Mouse (Mus musculus) cerebellum, adult (tissue): Measurements from ENCODE around the gene Fndc7.
"Not testable (repeated sequence)": the region's sequence is repeated elsewhere in the genome, so short reads cannot be mapped to it uniquely, and the experiment has no call there.

Experiments
- ATAC-seq: cut with Nextera tagmentation; 2 replicates; pipeline ENCODE4 v1.9.2; 2017; ENCODE audit warnings: mild to moderate bottlenecking, moderate library complexity, mixed read lengths; ENCODE audit not compliant: insufficient number of reproducible peaks, low FRiP score, low TSS enrichment

The Fndc7 gene

DNA sequence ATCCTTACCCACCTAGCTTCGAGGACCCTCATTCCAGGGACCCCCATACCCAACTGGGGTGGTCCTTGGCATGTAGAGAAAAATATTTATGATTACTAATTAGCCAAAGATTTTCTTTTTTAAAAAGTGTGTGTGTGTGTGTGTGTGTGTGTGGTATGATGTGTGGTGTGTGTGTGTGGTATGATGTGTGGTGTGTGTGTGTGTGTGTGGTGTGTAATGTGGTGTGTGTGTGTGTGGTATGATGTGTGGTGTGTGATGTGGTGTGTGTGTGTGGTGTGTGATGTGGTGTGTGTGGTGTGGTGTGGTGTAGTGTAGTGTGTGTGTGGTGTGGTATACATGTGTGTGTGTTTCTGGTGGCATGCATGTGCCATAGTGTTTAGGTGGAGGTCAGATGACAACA lies 2.3 kb upstream of the Fndc7 start:
- ATAC-seq = no peak

DNA sequence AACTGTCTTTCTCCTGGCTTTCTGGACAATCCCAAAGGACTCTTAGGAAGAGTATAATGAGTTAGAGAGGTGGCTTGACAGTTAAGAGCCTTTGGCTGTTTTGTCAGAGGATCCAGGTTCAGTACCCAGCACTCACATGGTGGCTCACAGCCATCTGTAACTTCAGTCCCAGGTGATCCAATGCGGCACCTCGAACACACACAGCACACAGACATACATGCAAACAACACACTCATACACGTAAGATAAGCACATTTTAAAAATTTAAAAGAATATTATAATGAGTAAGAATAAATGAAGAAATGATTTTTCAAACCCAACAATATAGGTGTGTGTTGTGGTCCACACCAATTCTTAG lies 2.2 kb downstream of the Fndc7 start:
- ATAC-seq = no peak

DNA sequence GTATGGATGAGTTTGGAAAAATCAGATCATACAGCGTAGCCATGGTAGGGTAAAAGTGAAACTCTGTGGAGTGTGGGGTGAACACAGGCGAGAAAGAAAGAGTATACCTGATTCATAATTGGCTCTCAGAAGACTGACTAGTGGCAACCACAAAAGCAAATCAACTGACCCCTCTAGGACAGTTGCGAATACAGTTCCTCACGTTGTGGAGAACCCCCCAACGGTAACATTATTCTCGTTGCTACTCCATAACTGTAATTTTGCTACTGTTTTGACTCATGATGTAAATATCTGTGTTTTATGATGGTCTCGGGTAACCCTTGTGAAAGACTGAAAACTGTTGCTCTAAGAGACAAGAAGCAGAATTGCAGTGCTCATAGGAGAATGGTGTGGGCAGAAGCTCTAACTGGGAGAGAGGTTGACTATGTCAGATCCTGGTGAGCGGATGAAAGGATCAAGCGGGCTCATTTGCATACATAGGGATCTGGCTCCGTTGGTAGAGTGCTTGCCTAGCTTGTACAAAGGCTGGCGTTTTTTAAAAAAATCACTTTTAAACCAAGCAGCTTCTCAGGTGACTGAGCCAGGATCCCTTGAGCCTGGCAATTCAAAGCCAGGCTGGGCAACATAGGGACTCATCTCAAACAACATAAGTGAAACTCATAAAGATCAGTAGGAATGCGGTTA lies 2.7 kb downstream of the Fndc7 start:
- no peak for ATAC-seq

DNA sequence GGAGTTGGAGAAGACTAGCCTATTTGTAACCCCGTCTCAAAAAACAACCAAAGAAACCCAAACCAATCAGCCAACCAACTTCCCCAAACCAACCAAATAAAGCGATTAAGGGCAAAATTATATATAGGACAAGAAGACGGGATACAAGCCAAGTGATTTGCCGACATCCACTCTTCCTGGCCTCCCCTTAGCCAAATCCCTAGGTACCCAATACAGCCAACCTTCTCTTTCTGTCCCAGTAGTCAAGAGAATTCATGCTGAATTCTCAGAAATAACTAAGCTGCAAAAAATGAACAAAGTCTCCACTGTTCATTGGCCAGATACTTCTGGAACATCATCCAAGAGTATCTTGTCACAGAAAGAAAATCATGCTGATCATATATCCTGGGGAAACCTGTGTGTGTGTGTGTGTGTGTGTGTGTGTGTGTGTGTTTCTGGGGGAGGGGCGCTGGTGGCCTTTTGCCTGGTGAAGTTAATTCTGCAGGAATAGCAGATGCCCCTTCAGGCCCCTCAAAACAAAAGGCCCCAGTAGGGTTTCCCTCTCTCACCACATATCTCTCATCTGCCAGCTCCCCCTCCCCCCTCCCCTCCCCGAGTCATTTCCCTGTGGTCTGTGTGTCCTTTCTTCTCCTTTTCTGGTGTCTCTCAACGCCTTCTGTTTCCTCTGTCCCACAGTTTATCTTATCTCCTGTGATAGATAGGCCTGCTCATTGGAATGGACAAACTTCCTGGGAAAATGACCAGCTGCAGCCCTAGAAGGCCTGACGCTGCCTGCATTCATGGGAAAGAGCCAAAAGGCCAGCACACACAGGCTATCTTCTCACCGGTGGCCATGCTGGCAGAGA lies 3.9 kb downstream of the Fndc7 start:
- no peak for ATAC-seq

DNA sequence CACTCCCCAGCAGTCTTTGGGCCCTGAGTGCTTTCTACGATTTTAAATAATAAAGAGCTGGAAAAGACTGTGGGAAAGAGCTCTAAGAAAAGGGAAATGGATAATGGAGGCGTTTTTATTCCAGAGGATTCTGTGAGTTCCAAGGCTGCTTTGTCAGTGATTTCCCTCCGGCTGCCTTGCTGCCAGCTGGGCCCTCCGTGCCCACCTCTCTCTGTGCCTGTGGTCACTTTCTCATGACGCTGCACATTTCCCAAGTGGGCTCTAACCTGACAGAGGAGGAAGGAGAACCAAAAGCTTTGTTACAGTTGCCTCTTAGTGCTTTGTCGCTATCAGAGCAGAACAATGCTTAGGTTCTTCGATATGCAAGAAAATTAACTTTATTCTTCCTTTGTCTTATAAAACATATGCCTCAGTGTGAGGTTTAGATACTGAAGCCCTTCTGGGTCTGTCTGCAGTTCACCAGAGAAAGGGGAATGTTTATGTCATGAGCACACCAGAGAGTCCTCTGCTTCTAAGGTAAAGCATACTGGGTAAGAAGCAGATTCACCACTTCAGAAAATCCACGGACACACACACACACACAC lies 5.0 kb downstream of the Fndc7 start:
- no peak for ATAC-seq

DNA sequence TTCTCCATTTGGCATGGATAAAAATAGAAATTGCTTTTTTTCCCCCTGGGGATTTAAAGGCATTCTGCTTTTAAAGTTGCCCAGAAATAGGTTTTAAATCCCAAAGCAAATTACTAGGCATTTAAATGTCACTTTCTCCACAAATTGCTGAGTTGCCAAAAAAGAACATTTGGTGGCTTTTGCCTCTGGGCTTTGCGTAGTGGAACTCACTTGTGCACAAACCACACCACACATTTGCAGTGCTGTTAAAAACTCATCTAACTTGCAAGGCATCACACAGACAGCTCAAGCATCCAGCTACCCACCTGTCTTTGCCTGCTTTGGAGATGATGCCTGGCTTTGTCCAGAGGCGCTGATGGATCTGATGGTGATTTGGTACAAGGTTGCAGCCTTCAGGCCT lies 6.7 kb downstream of the Fndc7 start:
- no peak for ATAC-seq

DNA sequence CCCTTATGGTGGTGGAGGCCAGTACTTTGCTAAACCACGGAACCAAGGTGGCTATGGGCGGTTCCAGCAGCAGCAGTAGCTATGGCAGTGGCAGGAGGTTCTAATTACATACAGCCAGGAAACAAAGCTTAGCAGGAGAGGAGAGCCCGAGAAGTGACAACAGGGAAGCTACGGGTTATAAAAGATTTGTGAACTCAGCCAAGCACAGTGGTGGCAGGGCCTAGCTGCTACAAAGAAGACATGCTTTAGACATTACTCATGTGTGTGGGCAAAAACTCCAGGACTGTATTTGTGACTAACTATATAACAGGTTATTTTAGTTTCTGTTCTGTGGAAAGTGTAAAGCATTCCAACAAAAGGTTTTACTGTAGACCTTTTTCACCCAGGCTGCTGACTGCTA lies 7.9 kb downstream of the Fndc7 start:
- not testable (repeated sequence) for ATAC-seq

DNA sequence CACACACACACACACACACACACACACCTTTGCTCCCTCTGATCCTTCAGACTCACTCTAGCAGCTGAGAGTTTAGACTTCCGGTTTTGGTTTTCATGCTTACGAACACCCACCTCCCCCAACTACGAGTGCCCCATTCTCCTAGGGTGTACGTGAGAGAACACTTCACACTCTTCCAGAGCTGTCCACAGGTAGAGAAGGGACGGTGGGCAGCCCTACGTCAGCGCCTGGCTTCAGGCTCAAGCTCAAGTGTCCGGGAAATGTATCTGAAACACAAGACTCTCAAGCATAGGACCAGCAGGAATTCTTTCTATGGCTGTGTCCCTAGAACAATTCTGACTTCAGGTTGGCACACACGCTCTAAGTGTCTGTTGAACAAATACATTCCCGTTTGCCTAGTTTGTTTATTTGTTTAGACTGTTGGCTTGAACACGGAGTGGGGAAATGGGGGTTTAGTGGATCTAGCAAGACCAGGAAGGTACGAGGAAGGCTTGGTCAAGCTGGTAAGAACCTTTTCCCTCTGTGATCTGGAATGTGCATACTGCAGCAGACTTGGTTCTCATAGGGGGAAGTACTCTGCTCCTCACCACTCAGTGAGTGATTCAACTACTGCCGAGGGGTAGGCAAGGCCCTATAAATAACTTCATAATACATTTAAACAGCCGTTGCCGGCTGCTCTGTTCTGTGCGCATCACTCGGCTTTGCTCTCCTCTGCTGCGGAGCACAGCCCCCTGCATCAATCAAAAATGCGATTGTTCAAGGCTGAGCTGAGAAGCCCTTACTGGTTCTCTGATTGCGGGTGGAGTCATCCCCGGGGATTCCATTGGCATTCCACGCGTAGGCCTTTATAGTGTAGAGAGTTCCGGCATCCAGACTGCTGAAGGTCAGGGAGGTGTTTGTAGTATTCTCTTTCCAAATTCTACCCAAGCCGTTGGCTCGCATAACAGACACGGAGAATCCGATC lies 9.0 kb downstream of the Fndc7 start:
- ATAC-seq = no peak

DNA sequence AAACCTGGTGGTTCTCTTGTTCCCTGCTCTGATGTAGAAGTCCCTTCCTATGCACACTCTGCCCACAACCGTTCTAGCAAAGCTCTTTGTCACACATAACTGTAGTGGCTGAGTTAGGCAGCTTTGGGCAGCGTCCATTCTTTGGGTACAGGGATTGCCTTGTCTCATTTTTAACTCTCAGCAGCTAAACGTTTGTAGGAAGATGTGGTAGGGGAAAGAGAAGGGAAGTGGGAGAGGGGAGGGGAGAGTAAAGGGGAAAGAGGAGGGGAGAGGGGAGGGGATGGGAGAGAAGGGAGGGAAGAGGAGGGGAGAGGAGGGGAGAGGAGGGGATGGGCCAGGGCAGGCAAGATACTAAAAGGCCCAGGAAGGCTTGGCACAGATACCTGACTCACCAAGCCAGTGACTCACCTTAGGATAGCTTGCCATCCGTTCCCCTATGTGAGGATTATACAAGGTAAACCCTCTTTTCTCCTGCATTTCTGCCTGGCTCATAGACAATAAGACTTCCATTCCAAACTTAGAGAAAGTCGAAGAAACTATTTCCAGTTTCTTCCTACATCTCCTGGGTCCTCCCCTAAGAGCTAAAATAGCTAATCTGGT lies 9.9 kb downstream of the Fndc7 start:
- ATAC-seq = no peak

DNA sequence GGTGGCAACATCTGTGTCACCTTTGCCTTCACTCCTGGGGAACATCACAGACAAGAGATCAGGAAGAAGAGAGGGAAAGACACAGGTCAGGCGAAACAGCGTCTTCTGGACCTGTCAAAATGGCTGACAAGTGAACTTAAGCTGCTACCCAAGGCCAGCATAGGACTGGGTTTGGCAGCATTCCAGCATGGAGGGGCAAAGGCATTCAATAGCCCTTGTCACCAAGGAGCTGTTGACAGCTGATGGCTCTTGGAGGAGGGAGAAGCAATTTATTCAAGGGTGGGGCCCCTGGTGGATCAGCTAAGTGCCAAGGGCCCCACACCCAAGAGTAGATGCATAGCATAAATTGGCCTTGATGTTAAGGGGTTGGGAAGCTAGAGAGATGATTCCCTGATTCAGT lies 10.7 kb downstream of the Fndc7 start:
- no peak for ATAC-seq

DNA sequence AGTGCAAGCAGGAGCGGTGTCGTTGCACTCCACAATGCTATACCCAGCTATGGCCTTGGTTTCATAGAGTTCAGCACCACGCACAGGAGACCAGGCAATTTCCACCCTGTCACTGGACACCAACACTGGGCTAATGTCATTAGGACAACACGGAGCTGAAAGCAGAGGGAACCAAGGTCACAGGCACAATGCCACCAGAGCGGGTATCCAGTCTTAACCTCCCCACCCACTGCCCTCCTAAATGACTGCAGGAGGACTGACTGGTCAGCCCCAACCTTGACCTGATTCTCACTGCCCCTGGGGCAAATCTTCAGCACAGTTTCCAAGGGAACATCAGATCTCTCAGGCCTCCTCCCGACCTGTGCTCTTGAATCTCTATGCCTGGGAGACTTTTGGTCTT lies 19.2 kb downstream of the Fndc7 start:
- ATAC-seq = no peak

DNA sequence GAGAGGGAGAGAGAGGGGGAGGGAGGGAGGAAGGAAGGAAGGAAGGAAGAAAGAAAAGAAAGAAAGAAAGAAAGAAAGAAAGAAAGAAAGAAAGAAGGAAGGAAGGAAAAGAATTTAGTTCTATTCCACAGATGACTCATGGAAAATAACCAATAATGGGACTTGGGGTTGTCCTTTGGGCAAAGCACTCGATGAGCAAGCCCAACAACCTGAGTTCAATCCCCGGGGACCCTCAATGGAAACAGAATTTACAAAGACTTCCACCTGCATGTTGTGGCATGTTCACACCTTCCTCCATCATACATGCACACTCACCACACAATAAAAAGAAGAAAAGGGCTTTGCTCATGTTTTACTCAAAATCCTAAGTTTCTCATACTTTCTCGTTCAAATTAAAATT lies 22.4 kb downstream of the Fndc7 start:
- no peak for ATAC-seq

DNA sequence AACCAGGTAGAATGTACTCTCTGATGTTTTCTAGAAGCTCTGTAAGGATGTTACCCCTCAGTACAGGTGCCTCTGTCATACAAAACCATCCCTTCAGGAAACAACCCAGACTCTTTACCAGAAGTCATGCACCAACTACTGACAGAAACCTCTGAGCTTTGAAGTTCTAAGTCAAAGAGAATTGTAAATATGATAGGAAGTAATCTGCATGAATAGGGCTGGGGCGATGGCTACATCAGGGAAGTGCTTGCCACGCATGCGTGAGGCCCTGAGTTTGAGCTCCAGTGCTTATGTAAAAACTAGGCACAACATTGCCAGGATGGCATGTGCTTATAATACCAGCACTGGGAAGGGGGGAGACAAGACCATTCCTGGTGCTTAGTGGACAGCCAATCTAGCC lies 24.1 kb downstream of the Fndc7 start:
- ATAC-seq = no peak

DNA sequence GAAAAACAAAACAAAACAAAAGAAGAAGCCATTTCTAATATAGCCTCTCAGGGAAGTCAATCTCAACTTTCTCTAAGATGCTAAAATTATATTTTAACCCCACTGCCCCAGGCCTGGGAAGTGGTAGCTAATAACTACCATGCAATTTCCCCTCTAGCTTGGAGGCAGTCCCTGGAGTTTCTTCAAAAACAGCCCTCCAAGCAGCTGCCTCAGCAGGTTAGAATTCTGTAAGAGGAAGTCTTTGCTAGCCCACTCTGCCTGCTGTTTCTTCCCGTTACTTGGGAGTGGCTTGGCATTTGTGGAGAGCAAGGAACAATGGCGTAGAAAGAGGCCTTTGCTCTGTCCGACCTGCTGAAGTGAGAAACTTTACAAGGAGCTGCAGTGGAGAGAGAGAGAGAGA lies 24.7 kb downstream of the Fndc7 start:
- ATAC-seq = no peak

DNA sequence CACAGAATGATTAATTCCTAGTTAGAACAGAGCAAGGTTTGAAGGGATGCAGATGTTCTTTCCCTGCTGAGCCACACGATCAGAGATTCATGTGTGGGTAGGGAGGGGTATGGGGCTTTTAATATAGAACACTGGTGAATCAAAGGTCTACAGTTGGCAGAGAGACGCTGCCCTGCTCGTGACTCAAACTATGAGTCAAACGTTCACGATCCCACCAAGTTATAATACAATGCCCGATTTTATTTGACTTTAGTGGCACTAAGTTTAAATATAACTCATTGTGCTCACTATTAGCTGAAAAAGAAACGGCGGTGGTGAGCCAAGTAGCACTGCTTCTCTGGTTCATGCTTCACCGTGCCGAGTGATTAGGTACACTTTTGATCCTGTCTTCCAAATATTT lies 26.7 kb downstream of the Fndc7 start:
- ATAC-seq = no peak

DNA sequence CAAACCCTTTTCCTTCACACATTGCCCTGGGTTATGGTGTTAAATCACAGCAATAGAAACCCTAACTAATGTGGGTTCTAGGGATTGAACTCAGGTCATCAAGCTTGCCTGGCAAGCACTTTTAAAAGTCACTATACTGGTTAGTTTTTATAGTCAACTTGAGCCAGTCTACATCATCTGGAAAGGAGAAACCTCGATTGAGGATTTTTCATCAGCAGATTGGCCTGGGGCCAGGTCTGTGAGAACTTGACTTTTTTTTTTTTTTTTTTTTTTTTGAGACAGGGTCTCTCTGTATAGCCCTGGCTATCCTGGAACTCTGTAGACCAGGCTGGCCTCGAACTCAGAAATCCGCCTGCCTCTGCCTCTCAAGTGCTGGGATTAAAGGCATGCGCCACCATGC lies 27.5 kb downstream of the Fndc7 start:
- not testable (repeated sequence) for ATAC-seq

DNA sequence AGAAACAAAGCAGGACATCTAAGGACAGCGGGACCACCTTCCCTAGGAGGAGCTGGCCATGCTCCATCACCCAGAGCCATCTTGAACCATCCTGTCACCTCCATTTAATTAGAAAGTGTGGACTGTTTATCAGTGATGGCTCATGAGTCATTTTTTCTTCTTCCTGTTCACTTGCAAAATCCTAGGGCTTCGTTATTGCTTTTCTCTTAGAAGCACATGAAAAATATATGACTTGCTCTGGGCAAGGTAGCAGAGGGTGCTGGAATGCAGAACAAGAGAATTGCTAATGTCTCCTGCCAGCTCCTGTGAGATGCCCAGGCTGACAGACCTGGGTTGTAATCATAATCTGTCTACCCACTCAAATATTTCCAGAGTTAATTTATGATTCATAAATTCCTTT lies 29.0 kb downstream of the Fndc7 start:
- ATAC-seq = no peak

DNA sequence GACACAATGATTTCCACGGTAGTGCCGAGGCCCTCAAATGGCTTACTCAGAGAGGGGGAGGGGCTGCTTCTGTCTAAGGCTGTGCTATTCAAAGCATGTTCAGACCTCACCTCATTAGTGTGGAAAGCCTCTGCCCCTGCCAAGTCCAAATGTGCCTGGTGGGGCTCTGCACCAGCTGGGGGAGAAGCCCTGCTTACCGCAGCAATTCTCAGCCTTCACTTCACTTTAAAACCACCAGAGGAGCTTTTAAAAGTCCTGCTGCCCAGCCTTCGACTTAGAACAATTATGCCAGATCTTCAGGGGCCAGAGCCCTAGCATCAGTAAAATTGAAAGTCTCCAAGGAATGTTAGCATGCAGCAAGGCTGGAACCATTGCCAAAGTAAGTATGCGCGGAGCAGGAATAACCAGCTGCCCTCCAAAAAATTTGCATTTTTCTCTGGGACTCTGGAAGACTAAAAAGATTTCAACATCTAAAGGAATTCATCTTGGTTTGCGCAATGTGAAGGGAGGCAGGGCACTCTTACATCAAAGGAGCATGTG lies 31.5 kb downstream of the Fndc7 start:
- no peak for ATAC-seq

DNA sequence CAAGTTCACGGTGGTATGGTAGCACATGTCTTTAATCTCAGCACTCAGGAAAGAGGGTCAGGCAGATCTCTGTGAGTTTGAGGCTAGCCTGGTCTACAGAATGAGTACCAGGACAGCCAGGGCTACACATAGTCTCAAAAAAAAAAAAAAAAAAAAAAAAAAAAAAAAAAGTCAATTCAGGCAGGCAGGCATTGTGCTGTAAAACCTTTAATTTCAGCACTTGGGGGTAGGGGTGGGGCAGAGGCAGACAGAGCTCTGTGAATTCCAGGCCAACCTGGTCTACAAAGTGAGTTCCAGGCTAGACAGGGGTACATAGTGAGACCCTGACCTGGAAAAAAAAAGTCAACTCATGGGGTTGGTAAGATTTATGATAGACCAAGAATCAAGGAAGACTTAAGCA lies 32.1 kb downstream of the Fndc7 start:
- ATAC-seq = no peak

DNA sequence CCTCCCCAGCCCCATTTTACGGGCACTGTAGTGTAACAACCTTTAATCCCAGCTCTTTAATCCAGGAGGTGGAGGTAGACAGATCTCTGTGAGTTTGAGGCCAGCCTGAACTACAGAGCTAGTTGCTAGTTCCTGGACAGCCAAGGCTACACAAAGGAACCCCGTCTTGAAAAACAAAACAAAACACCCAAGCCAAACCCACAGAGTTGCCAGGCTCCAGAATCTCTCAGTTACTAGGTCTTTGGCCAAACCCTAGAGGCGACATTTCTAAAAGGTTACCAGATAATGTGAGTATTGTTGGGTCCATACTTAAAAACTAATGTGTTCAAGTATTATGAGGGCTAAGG lies 32.7 kb downstream of the Fndc7 start:
- ATAC-seq = no peak
